Mouse (Mus musculus): ENCODE data around the gene Cntnap2.
"Not testable (repeated sequence)": the region's sequence is repeated elsewhere in the genome, so short reads cannot be mapped to it uniquely, and the experiment has no call there.

The Cntnap2 gene

GRCm38 (mm10) chr6:46996010-46996602 lies 1936.9 kb downstream of the Cntnap2 start:
- DNase-seq (ENCODE audit: low spot score), result no peak

- DNase-seq (ENCODE audit: low spot score), result no peak
Observed at GRCm38 (mm10) chr6:47004430-47004829, 1945.3 kb downstream of the Cntnap2 start.

GRCm38 (mm10) chr6:47012933-47013332 lies 1953.8 kb downstream of the Cntnap2 start:
- no peak for DNase-seq (ENCODE audit: low spot score)

GRCm38 (mm10) chr6:47013535-47013934 lies 1954.4 kb downstream of the Cntnap2 start:
- peak; percentile 63 for DNase-seq (ENCODE audit: low spot score)

GRCm38 (mm10) chr6:47014886-47015586 lies 1955.9 kb downstream of the Cntnap2 start:
- DNase-seq (ENCODE audit: low spot score), result no peak

DNA sequence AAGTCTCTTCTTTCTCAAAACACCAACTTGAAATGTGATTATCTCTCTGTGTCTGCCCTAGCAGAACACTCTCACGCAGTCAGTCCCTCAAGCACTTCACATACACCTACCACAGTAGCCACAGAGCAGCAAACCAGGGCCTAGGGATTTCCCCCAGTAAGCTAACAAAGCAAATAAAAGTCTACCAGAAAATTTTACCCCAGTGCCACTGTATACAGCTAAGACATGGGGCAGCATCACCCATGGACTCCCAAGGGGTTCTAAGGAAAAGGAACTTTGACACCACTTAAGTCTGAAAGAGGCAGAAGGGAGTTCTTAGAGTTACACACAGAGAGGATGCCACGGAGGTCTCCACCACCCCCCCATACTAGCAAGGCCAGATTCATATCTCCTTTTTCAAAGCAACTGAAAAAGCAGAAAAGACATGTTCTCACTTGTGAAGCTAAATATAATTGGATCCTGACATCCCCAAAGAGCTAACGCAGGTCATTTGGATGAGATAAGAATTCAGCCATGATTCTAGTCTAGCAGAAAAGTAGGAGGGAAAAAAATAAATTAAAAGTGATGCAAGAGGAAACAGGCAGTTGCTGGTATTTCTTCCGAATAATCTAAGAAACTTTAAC lies 1967.0 kb downstream of the Cntnap2 start:
- DNase-seq (ENCODE audit: low spot score), result no peak

DNA sequence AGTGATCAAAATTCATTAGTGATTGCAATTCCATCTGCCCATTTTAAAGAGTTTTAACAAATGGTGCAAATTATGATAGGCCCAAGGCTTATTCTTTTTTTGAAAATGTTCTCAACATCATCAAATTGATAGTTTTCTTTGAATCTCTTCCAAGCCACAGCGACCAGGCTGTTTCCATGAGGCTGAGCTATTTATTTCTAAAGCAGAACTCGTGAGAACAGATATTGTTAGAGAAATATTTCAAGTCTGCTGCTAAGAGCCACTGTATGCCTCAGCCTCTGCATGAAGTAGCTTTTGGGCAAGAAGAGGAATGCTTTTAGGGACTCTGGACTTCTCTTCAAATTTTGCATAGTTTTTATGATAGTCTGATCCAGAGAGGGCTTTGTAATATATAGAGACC lies 1972.2 kb downstream of the Cntnap2 start:
- no peak for DNase-seq (ENCODE audit: low spot score)

GRCm38 (mm10) chr6:47042602-47043001 lies 1983.4 kb downstream of the Cntnap2 start:
- DNase-seq (ENCODE audit: low spot score), result no peak

GRCm38 (mm10) chr6:47043586-47043985 lies 1984.4 kb downstream of the Cntnap2 start:
- no peak for DNase-seq (ENCODE audit: low spot score)

- no peak for DNase-seq (ENCODE audit: low spot score)
Observed at GRCm38 (mm10) chr6:47044385-47045200, 1985.4 kb downstream of the Cntnap2 start.

DNA sequence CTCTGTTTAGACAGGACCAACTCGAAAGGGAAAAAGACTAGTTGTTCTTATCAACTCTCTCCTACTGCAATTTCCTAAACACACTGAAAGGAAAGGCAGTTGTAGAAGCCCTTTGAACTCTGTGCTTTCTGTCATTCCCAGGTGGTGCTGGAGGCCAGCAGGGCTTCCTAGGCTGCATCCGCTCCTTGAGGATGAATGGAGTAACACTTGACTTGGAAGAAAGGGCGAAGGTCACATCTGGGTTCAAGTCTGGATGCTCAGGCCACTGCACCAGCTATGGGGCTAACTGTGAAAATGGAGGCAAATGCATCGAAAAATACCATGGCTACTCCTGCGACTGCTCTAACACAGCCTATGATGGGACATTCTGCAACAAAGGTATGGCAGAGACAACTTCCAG lies 1989.9 kb downstream of the Cntnap2 start:
- no peak for DNase-seq (ENCODE audit: low spot score)

- no peak for DNase-seq (ENCODE audit: low spot score)
Observed at GRCm38 (mm10) chr6:47050319-47051222, 1991.4 kb downstream of the Cntnap2 start.

DNA sequence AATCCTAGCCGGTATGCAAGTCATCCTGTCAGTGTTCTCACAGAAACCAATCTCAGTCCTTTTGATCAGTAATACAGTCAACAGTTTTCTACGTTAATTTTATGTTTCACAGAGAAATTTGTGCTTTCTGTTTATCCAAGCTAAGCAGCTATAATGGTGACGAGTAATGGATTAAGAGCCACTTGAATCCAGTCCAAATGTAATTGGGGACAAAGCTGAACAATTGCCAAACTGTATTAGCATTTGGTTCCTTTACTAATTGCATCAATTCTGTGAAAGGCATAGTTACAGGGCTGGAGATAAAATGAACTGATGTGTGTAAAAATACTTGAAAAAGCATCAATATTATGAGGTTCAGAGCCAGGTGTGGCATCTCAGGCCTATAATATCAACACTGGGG lies 2002.2 kb downstream of the Cntnap2 start:
- no peak for DNase-seq (ENCODE audit: low spot score)

- no peak for DNase-seq (ENCODE audit: low spot score)
Observed at GRCm38 (mm10) chr6:47089998-47090397, 2030.8 kb downstream of the Cntnap2 start.

DNA sequence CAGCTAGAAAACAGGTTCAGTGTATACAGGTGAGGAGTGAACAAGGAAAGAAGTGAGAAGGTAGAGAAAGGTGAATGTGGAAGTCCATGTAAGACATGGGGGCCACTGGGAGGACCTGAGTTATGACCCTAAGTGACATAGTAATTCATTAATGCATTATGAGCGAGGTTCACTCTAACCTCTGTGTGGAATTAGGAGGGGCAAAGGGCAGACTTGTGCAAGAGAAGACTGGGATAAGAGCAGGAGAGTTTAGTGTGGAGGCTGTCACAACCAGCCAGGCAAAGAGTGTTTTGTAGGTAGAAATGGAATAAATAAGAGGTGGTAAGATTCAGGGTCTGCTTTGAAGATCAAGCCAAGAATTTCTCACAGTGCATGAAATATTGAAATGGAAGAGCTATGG lies 2045.8 kb downstream of the Cntnap2 start:
- no peak for DNase-seq (ENCODE audit: low spot score)

GRCm38 (mm10) chr6:47109582-47110220 lies 2050.5 kb downstream of the Cntnap2 start:
- no peak for DNase-seq (ENCODE audit: low spot score)

GRCm38 (mm10) chr6:47134063-47134462 lies 2074.9 kb downstream of the Cntnap2 start:
- DNase-seq (ENCODE audit: low spot score), result not testable (repeated sequence)

GRCm38 (mm10) chr6:47153018-47153417 lies 2093.9 kb downstream of the Cntnap2 start:
- not testable (repeated sequence) for DNase-seq (ENCODE audit: low spot score)

- not testable (repeated sequence) for DNase-seq (ENCODE audit: low spot score)
Observed at GRCm38 (mm10) chr6:47174580-47175294, 2115.6 kb downstream of the Cntnap2 start.

Data from adipocyte (in vitro differentiated cells).